Mouse (Mus musculus): ENCODE measurements around the gene Raly. TPM values are rescaled to one million over a fixed set of nuclear protein-coding genes. Genes with fewer than 3 reads are reported as not detected.

The Raly gene
- total RNA-seq, 1 experiment from 2014 or later: 108 TPM

DNA sequence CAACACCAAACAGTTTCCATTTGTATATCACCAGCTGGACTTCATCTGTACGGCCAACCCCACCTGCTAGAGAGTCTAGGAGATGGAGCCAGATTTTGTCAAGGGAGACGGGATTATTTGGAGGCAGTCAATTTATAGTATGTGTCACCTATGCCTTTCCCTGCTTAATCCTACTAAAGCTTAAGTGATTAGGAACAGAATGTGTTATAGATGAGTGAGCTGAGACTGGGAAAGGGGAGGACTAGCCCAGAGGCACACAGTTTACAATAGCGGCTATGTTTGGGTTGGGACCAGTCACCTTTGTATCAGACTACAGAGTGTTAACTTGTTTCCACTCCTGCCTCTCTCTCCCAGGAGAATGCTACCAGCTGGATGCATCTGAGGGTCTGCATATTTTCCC lies 11.2 kb upstream of the Raly start:
- ATAC-seq (ENCODE audit: extremely low read depth, insufficient number of reproducible peaks, low FRiP score, poor library complexity, severe bottlenecking): no peak

DNA sequence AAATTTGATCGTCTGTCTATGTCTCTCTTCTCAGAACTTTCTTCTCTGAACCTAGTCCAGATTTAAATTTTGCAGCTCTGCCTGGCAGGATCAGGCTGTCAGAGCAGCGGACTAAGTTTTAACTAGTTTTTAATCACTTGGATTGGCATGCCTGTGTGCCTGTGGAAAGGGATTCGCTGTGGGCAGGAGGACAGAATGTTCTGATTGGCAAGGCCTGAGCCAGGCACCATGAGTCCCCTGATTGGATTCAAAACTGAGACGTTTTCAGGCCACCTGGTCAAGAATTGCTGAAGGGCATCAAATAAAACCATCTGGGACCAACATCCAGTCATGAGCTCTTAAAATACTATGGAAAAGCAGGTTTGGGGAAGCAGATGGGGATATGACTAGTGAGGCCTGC lies 8.5 kb upstream of the Raly start:
- no peak for ATAC-seq (ENCODE audit: extremely low read depth, insufficient number of reproducible peaks, low FRiP score, poor library complexity, severe bottlenecking)

DNA sequence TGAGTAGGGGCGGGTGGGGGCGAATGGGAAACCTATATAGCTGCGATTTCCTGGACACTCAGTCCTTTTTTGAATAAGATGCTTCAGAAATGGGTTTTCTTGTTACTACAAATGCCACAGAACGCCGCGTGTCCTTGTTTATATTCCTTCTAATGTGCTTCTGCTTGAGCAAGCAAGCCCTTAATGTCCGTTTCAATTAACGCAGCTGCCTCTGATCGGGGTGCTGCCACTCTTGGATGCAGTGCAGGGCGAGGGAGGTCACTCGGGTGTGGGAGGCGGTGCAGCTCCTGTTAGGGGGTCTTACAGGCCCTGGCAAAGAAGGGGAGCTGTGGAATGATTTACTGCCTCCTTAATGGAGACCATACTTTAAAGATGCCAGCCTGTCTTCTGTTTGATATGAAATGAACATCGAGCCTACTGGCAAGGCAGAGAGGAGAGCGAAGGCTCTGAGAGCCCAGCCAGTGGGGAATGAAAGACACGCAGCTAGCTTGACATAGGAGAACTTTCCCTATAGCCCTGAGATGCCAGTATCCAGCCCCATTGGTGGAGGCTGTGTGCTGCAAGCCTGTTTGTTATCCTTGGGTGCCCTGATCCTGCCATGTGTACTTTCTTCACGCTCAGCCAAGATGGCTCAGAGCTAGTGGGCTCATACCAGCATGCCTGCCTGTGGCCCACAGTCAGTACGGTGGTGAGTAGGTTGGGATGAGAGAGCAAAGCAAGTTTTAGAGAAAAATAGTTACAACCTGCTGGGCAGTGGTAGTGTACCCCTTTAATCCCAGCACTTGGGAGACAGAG lies 7.8 kb upstream of the Raly start:
- ATAC-seq (ENCODE audit: extremely low read depth, insufficient number of reproducible peaks, low FRiP score, poor library complexity, severe bottlenecking): no peak

DNA sequence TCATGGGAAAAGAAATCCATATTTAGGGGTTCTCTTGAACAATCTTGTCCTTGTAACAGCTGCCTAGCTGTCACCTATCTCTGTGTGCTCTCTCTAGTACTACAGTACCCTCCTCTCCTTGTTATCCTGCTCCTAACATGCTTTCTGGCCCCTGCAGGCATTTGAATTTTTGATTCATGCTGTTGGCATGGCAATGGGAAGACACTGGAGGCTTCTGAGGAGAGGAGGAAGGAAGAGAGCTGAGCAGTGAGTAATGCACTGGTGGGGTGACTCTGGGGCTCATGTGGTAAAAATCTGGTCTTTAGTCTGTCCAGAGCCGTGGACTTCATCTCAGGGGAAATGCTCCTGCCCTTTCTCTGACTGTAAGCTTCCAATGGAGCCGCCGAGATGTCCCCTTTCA lies 5.6 kb upstream of the Raly start:
- no peak for ATAC-seq (ENCODE audit: extremely low read depth, insufficient number of reproducible peaks, low FRiP score, poor library complexity, severe bottlenecking)

DNA sequence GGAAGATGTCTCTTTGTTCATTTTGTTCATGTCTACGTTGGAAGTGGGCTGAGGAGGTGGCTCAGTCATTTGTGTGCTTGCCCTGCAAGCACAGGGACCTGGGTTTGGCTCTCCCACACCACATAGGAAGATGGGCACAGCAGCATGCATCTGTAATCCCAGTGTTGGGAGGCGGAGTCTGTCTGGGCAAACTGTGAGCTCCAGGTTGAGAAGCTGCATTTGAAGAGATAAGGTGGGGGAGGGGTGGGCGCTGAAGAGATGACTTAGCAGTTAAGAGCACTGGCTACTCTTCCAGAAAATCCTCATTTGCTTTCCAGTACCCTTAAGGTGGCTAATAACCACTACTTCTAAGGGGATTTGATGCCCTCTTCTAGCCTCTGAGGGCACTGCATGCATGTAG lies 4.7 kb upstream of the Raly start:
- no peak for ATAC-seq (ENCODE audit: extremely low read depth, insufficient number of reproducible peaks, low FRiP score, poor library complexity, severe bottlenecking)

DNA sequence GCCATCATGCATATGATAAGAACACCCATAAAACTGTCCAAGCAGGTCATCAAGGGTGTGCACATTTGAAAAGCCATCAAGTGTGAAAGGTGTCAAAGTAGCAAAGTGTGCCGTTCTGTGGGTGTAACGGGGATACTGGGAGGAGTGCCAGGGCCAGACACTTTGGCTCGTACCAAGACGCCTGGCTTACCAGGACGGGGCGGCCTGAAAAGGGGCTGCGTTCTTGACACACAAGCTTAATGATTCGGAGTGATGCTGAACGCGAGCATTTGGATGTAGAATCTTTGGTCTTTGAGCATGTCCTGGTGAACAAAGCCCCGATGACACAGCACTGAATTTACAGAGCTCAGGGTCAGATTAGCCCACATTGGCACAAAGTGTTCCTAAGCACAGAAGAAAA lies 4.1 kb upstream of the Raly start:
- no peak for ATAC-seq (ENCODE audit: extremely low read depth, insufficient number of reproducible peaks, low FRiP score, poor library complexity, severe bottlenecking)

DNA sequence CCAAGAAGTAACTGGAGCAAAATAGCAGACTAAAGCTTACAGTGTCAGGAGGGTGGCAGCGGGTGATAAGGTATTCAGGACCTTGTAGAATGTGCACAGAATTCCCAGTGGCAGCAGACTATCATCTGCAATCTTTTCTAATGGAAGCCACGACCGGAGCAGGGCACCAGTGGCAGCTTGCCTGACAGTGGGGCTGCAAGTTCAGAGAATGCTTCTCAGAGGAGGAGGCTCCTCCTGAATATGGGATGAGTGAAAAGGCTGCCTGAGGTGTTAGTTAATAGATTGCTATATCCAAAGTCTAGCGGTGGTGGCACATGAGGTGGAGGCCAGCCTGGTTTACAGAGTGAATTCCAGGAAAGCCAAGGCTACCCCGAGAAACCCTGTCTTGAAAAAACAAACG lies 1.5 kb upstream of the Raly start:
- ATAC-seq (ENCODE audit: extremely low read depth, insufficient number of reproducible peaks, low FRiP score, poor library complexity, severe bottlenecking): no peak

DNA sequence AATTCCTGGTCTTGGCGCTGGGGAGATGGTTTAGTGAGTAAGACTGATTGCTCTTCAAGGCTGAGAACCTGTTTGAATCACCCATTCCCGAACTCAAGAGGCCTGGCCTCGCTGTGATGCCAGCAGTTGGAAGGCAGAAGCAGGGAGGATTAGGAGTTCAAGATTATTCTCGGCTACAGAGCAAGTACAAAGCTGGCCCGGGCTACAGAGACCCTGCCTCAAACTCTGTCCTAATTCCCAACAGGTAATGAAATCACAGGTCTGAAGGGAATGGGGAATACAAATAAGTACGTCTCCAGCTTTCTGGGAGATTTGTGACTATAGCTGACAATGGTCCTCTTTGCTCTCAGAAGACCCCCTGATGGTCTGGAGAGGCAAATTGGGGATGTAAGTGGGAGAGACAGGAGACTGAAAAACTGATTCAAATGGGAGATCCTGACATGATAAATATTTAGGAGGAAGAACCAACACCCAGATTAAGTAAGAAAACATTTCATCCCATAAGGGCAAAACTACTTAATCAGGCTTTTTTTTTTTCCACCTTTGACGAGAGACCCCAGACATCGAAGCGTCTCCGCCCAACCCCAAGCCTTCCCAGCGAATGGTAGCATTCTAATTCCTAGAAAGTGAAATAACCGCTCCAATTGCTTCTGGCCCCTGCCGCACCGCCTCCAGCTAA lies 780 bp upstream of the Raly start:
- ATAC-seq (ENCODE audit: extremely low read depth, insufficient number of reproducible peaks, low FRiP score, poor library complexity, severe bottlenecking): no peak

DNA sequence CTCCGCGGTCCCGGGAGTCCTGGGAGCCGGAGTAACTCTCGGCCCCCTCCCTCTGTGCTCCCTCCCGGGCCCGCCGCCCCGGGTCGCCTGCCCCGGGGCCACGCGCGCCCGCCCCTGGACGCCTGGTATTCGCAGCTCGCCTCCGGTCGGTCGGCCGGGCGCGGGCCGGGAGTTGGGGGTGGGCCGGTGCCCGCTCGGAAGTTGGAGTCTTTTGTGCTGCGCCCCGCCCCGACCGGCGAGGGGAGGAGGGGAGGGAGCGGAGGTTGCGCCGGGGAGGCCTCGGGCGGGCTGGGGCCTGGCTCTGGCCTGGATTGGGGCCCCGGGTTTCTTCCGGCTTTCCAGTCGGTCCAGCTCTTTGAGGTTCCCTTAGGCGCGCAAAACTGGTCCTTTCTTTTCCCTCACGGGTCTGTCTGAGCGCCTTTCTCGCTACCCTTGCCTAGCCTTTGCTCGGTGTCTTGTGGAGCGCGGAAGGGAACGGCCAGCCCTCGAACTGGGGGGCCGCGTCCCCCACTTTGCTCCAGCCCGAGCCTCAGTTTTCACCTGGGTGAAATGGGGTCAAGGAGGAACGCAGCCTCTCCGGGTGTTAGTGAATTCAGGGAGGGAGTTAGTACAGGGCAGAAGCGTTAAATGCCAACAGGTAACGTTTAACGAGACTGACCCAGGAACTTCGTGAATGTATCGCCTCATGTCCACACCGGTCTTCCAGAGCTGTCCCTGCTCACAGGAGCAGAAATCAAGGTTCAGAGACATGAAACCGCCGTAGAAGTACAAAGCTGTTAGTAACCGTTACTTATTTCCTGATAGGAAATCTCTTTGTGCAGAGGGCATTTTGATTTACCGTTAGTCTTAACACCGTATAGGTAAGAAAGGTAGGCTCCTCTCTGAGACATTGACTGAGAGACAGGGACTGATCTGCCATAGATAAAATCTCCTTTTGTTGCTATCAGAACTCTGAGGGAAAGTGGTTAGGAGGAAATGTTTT lies 1.1 kb downstream of the Raly start:
- no peak for ATAC-seq (ENCODE audit: extremely low read depth, insufficient number of reproducible peaks, low FRiP score, poor library complexity, severe bottlenecking)

DNA sequence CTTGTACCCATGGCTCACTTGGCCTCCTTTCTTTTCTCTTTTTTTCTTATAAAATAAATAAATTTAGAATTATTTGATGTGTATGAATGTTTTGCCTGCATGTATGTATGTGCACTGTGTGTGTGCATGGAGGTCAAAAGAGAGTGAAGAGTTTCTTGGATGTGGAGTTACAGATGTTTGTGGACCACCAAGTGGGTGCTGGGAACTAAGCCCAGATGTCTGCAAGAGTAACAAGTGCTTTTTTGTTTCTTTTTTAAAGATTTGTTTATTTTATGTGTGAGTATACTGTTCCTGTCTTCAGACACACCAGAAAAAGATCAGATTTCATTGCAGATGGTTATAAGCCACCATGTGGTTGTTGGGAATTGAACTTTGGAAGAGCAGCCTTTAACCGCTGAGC lies 12.5 kb downstream of the Raly start:
- no peak for ATAC-seq (ENCODE audit: extremely low read depth, insufficient number of reproducible peaks, low FRiP score, poor library complexity, severe bottlenecking)

DNA sequence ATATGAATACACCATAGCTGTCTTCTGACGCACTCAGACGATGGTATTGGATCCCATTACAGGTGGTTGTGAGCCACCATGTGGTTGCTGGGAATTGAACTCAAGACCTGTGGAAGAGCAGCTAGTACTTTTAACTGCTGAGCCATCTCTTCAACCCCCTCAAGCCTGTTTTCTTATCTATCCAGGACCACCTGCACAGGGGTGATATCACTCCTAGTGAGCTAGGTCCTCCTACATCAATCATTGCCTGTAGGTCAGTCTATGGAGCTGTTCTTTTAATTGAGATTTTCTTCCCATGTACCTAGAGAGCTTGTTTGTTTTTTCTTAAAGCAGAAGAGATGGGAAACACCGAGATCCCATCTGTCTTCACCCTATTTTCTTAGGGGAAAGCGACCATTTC lies 12.9 kb downstream of the Raly start:
- no peak for ATAC-seq (ENCODE audit: extremely low read depth, insufficient number of reproducible peaks, low FRiP score, poor library complexity, severe bottlenecking)

DNA sequence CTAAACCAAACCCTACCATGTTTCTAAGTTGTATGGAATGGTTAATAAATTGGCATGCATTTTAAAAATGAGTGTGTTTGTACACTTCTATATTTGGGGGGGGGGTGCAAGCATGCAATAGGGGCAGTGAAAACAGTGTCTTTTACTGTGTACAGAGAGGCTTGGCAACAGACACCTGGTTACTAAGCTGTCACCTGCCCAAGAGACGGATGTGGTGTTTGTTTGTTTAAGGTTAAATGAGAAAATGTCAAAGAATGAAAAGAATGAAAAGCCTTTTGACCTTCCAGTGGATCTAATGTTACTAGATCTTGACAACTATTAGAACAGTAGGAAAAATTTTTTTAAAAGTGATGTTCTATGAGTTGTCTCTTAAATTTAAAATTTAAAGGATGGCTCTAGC lies 16.8 kb downstream of the Raly start:
- no peak for ATAC-seq (ENCODE audit: extremely low read depth, insufficient number of reproducible peaks, low FRiP score, poor library complexity, severe bottlenecking)

DNA sequence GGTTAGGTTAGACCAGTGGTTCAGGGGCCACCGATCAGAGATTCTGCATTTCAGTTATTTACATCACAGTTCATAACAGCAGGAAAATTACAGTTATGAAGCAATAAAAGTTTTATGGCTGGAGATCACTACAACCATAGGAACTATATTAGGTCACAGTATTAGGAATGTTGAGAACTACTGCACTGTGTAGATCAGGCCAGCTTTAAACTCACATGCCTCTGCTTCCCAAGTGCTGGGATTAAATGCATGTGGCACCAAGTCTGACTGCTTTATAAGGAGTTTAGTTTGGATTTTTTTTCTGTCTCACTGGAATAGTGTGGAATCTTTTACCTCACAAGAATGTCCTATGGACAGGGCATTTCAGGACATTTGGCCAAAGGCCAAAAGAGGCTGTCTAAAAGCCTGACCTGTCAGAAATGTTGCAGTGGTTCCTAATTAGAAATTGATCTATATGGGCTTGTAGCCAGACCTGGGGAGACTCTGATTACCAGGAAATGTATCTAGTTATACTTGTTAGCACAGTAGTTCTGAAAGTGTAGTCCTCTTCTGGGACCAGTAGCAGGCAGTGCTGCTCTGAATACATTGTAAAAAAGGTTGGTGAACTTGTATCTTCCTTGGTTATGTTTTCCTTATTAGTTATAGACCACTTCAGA lies 18.3 kb downstream of the Raly start:
- ATAC-seq (ENCODE audit: extremely low read depth, insufficient number of reproducible peaks, low FRiP score, poor library complexity, severe bottlenecking): no peak

DNA sequence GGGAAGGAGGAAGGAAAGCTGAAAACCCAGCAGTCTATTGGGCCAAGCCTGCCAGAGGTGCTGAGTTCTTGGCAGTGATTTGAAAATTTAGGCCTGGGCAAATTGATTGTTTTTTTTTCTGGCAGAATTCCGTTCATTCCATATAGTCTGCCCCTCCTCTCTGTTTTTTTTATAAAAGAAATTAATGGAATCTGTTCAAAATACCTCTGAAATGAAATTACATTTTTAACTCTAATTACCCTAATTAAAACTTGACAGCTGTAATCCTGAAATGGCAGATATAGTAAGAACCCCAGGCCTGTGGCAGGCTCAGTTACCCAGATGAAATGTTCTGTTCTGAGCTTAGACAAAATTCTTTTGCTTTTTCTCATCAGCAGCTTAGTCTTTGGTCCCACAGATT lies 19.9 kb downstream of the Raly start:
- no peak for ATAC-seq (ENCODE audit: extremely low read depth, insufficient number of reproducible peaks, low FRiP score, poor library complexity, severe bottlenecking)

DNA sequence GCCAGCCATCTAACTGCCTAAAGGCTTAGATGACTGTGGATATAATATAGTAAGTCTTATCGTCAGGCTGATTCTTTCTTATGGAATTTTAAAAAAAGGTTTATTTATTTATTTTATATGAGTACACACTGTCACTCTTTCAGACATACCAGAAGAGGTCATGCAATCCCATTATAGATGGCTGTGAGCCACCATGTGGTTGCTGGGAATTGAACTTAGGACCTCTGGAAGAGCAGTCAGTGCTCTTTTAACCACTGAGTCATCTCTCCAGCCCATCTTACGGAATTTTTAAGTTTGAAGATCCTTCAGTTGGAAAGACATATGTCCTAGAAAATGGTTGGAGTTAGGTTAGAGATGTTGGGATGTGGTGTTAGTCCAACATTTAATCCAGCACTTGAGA lies 22.5 kb downstream of the Raly start:
- no peak for ATAC-seq (ENCODE audit: extremely low read depth, insufficient number of reproducible peaks, low FRiP score, poor library complexity, severe bottlenecking)

DNA sequence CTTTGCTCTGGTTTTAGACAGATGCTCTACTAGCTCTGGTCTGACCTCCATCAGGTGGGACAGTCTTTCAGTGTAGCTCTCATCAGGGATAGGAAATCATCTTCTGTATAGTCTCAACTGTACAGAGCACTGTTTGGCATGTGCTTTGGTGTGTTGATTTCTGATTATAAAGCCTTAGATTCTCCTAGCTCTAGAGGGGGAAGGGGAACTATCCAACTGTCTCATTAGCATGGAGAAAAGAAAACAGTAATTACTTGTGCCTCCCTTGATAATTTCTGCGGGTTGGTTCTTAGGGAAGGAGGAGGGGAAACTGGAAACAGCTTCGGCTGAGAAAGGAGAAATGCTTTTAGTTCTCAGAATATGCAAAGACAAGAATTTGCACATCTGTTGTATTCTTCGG lies 26.2 kb downstream of the Raly start:
- ATAC-seq (ENCODE audit: extremely low read depth, insufficient number of reproducible peaks, low FRiP score, poor library complexity, severe bottlenecking): no peak

DNA sequence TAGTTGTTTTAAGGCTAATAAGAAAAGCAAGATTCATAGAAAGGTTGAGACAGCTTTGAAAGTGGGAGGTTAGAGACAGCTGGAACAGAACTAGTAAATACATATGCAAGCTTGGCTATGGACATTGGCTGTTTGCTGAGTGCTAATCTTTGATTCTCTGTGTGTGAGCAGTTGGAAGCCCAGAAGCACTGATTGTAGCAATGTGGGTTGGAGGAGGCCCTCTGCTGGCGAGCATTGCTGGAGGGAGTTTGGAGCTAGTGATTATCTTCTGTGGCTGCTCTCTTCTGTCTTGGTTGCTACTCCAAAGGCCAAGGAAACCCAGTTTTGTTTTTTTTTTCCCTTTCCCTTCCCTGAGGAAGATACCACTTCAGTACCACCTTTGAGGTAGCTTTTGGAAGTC lies 26.9 kb downstream of the Raly start:
- 0 out of 2 replicates have a peak, but pooled peaks have one; percentile 19 for ATAC-seq (ENCODE audit: extremely low read depth, insufficient number of reproducible peaks, low FRiP score, poor library complexity, severe bottlenecking)

DNA sequence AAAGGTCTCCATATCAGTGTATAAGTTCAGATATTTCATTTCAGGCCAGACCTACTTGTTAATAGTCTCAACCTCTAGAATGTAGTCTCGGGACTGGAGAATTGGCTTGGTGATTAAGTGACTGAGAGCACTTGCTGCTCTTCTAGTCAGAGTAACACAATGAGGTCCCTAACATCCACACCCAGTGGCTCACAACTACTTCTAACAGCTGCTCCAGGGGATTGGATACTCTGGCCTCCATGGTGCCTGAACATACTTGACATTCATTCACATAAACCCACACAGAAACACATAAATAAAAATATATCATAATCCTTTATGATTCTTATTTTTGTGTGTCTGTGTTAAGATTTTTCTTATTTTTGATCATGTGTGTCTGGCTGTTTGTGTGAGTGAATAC lies 27.7 kb downstream of the Raly start:
- no peak for ATAC-seq (ENCODE audit: extremely low read depth, insufficient number of reproducible peaks, low FRiP score, poor library complexity, severe bottlenecking)

DNA sequence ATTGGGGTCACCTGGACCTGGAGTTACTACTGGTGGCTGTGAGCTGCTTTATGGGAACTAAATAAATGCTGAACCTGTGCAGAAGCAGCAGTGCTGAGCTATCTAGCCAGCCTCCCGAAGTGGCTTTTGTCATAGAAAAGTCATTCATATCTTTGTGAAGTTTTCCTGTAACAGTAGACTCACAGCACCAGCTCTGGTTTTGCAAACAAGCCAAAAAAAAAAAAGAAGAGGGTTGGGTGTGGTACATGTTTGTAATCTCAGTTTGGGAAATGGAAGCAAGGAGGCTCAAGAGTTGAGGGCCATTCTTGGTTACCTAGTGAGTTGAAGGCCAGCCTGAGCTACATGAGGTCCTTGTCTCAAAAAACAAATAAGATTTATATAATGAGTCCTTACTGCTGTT lies 29.4 kb downstream of the Raly start:
- no peak for ATAC-seq (ENCODE audit: extremely low read depth, insufficient number of reproducible peaks, low FRiP score, poor library complexity, severe bottlenecking)
